Mouse (Mus musculus): ENCODE results near the gene Nupr1l. TPM values are rescaled to one million over a fixed set of nuclear protein-coding genes. Genes with fewer than 3 reads are reported as not detected.

The Nupr1l gene
- 0.84 and 1.4 TPM in 2 replicates for polyA plus RNA-seq (2014; fragmentation: Nextera tagmentation; extraction: Ambion mirVana)

DNA sequence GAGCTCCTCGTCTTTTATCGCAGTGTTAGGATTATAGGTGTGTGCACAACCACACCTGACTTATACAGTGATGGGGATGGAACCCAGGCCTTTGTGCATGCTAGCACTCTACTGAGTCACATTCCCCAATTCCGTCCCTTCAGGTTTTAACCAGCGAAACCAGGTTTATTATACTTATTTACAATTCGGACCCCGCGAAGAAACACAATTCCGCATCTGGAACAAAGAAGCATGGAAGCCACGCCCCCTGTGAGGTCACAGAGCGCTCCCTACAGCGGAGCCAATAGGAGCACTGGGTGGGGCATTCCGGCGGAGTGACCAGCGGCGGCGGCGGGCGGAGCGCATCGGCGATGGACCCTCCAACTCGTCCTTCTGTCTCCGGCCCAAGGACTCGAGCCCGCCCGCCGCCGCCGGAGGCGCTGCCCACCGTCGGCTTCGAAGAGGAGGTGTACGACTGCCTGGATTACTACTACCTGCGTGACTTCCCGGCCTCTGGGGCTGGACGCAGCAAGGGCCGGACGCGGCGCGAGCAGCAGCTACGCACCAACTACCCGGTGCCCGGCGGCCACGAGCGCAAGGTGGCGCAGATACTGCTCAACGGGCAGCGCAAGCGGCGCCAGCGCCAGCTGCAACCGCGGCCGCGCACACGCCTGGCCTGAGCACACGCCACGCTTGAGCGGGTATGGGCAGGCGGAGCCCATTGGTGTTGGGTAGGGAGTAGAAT is at the start of gene Nupr1l:
TSS of gene Nupr1l (plus strand) at position 299 of the 724 bp plus-strand sequence.
- peak; percentile 90 for DNase-seq (ENCODE audit: low spot score)
- Histone ChIP-seq H3K4me2 (peak within 1 kb of the TSS; percentile 82), H3K9ac (ENCODE audit: low read depth, low read length) (peak within 1 kb of the TSS; percentile 66), H3K9me3 (ENCODE audit: control insufficient read depth, low read length) (no peaks in the 10 kb centered on the region), H3K36me3 (ENCODE audit: control insufficient read depth, insufficient read depth, low read length) (no peaks in the 10 kb centered on the region), H3K27ac (ENCODE audit: low read depth, low read length) (0 out of 2 replicates have a peak within 1 kb of the TSS, but pooled peaks have one; percentile 1), H3K4me1 (replicated peaks; ENCODE audit: control insufficient read depth, insufficient read depth, low read length) (peaks cover 6% of the 10 kb centered on the region), H3K4me3 (ENCODE audit: low read depth, low read length) (peak within 1 kb of the TSS; percentile 58), H3K27me3 (replicated peaks; ENCODE audit: control insufficient read depth, insufficient read depth, low read length) (no peaks in the 10 kb centered on the region)
- peak; percentile 94 for ATAC-seq (replicated peaks; ENCODE audit: low FRiP score)
- WGBS, result under 1% methylated on average over 63 of the region's 63 CpGs

GRCm38 (mm10) chr5:129862325-129862724 is 46.0 kb upstream of the Nupr1l start:
- H3K27me3 ChIP-seq (replicated peaks; ENCODE audit: control insufficient read depth, insufficient read depth, low read length), result no peaks in the 10 kb centered on the region
- H3K27ac ChIP-seq (ENCODE audit: low read depth, low read length), result no peak overlapping the region
- H3K4me1 ChIP-seq (replicated peaks; ENCODE audit: control insufficient read depth, insufficient read depth, low read length), result peaks cover 5% of the 10 kb centered on the region; the same call in 1 of the 2 replicates
- ATAC-seq (replicated peaks; ENCODE audit: low FRiP score), result no peak
- H3K4me3 ChIP-seq (ENCODE audit: low read depth, low read length), result no peak overlapping the region
- H3K36me3 ChIP-seq (ENCODE audit: control insufficient read depth, insufficient read depth, low read length), result peaks cover 17% of the 10 kb centered on the region
- H3K4me2 ChIP-seq, result no peak overlapping the region
- WGBS, result 92% methylated on average over 6 of the region's 6 CpGs
- no peaks in the 10 kb centered on the region for H3K9me3 ChIP-seq (ENCODE audit: control insufficient read depth, low read length)
- no peak overlapping the region for H3K9ac ChIP-seq (ENCODE audit: low read depth, low read length)
- DNase-seq (ENCODE audit: low spot score), result no peak

DNA sequence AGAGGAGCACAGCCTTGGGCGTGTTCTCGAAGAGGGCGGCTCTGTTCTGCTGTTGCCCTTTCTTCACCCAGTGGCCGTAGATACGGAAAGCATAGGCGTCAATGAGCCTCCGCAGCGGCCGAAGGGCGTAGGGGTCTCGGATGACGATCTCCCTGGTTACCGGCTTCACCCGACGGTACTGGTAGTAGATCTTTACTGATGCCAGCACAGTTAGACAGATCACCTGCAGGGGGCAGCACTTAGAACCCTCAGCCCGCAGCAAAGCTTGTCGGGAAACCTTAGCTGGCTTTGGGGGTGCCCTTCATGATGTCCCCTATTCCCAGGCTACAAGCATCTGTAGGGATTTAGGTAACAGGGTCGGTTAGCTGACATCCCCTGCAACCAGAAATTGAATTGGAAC is 43.9 kb upstream of the Nupr1l start:
- Histone ChIP-seq H3K4me3 (ENCODE audit: low read depth, low read length) (no peak overlapping the region), H3K27ac (ENCODE audit: low read depth, low read length) (no peak overlapping the region), H3K27me3 (replicated peaks; ENCODE audit: control insufficient read depth, insufficient read depth, low read length) (no peaks in the 10 kb centered on the region), H3K9ac (ENCODE audit: low read depth, low read length) (no peak overlapping the region; the same call in 1 of the 2 replicates), H3K9me3 (ENCODE audit: control insufficient read depth, low read length) (no peaks in the 10 kb centered on the region), H3K36me3 (ENCODE audit: control insufficient read depth, insufficient read depth, low read length) (peaks cover 13% of the 10 kb centered on the region), H3K4me2 (peak overlapping the region; percentile 44), H3K4me1 (replicated peaks; ENCODE audit: control insufficient read depth, insufficient read depth, low read length) (peaks cover 5% of the 10 kb centered on the region; the same call in 1 of the 2 replicates)
- ATAC-seq (replicated peaks; ENCODE audit: low FRiP score), result peak; percentile 36; the same call in 1 of the 2 replicates
- DNase-seq (ENCODE audit: low spot score), result no peak
- WGBS, result 19% methylated on average over 18 of the region's 18 CpGs

- H3K9me3 ChIP-seq (ENCODE audit: control insufficient read depth, low read length), result no peaks in the 10 kb centered on the region
- H3K4me2 ChIP-seq, result no peak overlapping the region
- DNase-seq (ENCODE audit: low spot score), result no peak
- no peak overlapping the region for H3K4me3 ChIP-seq (ENCODE audit: low read depth, low read length)
- H3K36me3 ChIP-seq (ENCODE audit: control insufficient read depth, insufficient read depth, low read length), result peaks cover 8% of the 10 kb centered on the region
- no peak overlapping the region for H3K27ac ChIP-seq (ENCODE audit: low read depth, low read length)
- H3K4me1 ChIP-seq (replicated peaks; ENCODE audit: control insufficient read depth, insufficient read depth, low read length), result peaks cover 5% of the 10 kb centered on the region; the same call in 1 of the 2 replicates
- no peak overlapping the region for H3K9ac ChIP-seq (ENCODE audit: low read depth, low read length)
- no peaks in the 10 kb centered on the region for H3K27me3 ChIP-seq (replicated peaks; ENCODE audit: control insufficient read depth, insufficient read depth, low read length)
- WGBS, result 79% methylated on average over 12 of the region's 12 CpGs
- no peak for ATAC-seq (replicated peaks; ENCODE audit: low FRiP score)
Observed at GRCm38 (mm10) chr5:129865841-129866240, 42.5 kb upstream of the Nupr1l start.

DNA sequence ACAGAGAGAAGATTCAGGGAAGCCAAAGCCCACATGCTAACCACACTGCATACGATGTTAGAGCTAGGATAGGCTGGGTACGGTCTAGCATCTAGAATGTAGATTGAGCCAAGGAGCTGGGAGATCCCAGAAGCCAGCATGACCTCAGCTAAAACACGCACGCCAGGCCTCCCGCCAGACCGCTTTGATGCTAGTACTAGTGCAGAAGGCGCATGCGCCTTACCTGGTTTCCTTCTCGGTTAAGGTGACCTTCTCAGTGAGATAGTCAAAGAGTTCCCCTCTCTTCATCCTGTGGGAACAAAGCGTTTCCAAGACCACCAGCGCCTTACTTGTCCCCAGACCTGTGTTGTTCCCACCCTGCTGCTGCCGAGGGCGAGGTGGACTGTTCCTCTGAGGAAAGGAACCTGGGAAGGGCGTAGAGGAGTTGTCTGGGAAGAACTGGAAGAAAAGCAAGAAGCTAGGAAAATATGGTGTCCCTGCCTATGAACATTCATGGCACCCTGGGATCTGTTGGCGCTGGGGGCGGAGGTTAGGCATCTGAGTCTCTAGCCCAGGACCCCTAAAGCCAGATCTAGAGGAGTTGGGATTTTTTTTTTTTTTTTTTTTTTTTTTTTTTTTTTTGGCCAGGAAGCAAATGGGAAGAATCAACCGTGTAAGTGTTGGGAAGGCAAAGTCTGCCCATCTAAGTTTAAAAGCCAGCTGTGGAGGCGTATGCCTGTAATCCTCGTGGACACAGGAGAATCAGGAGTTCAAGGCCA is 38.9 kb upstream of the Nupr1l start:
- Histone ChIP-seq H3K27ac (ENCODE audit: low read depth, low read length) (no peak overlapping the region), H3K9me3 (ENCODE audit: control insufficient read depth, low read length) (no peaks in the 10 kb centered on the region), H3K9ac (ENCODE audit: low read depth, low read length) (no peak overlapping the region), H3K4me2 (no peak overlapping the region), H3K4me1 (replicated peaks; ENCODE audit: control insufficient read depth, insufficient read depth, low read length) (no peaks in the 10 kb centered on the region), H3K27me3 (replicated peaks; ENCODE audit: control insufficient read depth, insufficient read depth, low read length) (no peaks in the 10 kb centered on the region), H3K4me3 (ENCODE audit: low read depth, low read length) (no peak overlapping the region), H3K36me3 (ENCODE audit: control insufficient read depth, insufficient read depth, low read length) (no peaks in the 10 kb centered on the region)
- 84% methylated on average over 19 of the region's 19 CpGs for WGBS
- ATAC-seq (replicated peaks; ENCODE audit: low FRiP score), result no peak
- DNase-seq (ENCODE audit: low spot score), result no peak

GRCm38 (mm10) chr5:129871238-129871637 is 37.1 kb upstream of the Nupr1l start:
- H3K9ac ChIP-seq (ENCODE audit: low read depth, low read length), result no peak overlapping the region
- no peaks in the 10 kb centered on the region for H3K4me1 ChIP-seq (replicated peaks; ENCODE audit: control insufficient read depth, insufficient read depth, low read length)
- WGBS, result 73% methylated on average over 2 of the region's 2 CpGs
- H3K36me3 ChIP-seq (ENCODE audit: control insufficient read depth, insufficient read depth, low read length), result no peaks in the 10 kb centered on the region
- ATAC-seq (replicated peaks; ENCODE audit: low FRiP score) (no peak), DNase-seq (ENCODE audit: low spot score) (no peak)
- H3K4me3 ChIP-seq (ENCODE audit: low read depth, low read length), result no peak overlapping the region
- no peak overlapping the region for H3K27ac ChIP-seq (ENCODE audit: low read depth, low read length)
- no peaks in the 10 kb centered on the region for H3K9me3 ChIP-seq (ENCODE audit: control insufficient read depth, low read length)
- no peaks in the 10 kb centered on the region for H3K27me3 ChIP-seq (replicated peaks; ENCODE audit: control insufficient read depth, insufficient read depth, low read length)
- no peak overlapping the region for H3K4me2 ChIP-seq

- ATAC-seq (replicated peaks; ENCODE audit: low FRiP score), result no peak
- Histone ChIP-seq H3K9me3 (ENCODE audit: control insufficient read depth, low read length) (no peaks in the 10 kb centered on the region), H3K4me2 (no peak overlapping the region), H3K27me3 (replicated peaks; ENCODE audit: control insufficient read depth, insufficient read depth, low read length) (no peaks in the 10 kb centered on the region), H3K4me1 (replicated peaks; ENCODE audit: control insufficient read depth, insufficient read depth, low read length) (no peaks in the 10 kb centered on the region), H3K36me3 (ENCODE audit: control insufficient read depth, insufficient read depth, low read length) (no peaks in the 10 kb centered on the region), H3K9ac (ENCODE audit: low read depth, low read length) (no peak overlapping the region), H3K4me3 (ENCODE audit: low read depth, low read length) (no peak overlapping the region), H3K27ac (ENCODE audit: low read depth, low read length) (no peak overlapping the region)
- WGBS, result 74% methylated on average over 12 of the region's 12 CpGs
- DNase-seq (ENCODE audit: low spot score), result no peak
Observed at GRCm38 (mm10) chr5:129873942-129874341, 34.4 kb upstream of the Nupr1l start.

DNA sequence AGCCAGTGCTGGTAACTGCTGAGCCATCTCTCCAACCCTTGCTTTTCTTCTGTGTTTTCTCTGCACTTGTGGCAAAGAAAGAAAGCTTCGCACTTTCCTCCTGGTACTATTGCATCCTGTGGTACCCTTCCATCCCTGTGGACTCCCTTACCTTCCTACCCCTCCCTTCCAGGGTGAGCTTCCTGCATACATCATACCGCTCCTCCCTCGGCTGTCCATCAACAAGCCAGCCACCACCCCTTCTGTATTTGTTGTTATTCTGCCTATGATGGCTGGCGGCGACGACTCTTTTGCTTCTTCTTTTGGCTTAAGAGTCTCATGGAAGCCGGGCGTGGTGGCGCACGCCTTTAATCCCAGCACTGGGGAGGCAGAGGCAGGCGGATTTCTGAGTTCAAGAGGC is 33.2 kb upstream of the Nupr1l start:
- no peak overlapping the region for H3K9ac ChIP-seq (ENCODE audit: low read depth, low read length)

More for the DNA sequence above, 33.2 kb upstream of the Nupr1l start:
- Histone ChIP-seq H3K4me2 (no peak overlapping the region), H3K36me3 (ENCODE audit: control insufficient read depth, insufficient read depth, low read length) (no peaks in the 10 kb centered on the region), H3K27me3 (replicated peaks; ENCODE audit: control insufficient read depth, insufficient read depth, low read length) (no peaks in the 10 kb centered on the region), H3K4me1 (replicated peaks; ENCODE audit: control insufficient read depth, insufficient read depth, low read length) (no peaks in the 10 kb centered on the region), H3K4me3 (ENCODE audit: low read depth, low read length) (no peak overlapping the region), H3K9me3 (ENCODE audit: control insufficient read depth, low read length) (no peaks in the 10 kb centered on the region), H3K27ac (ENCODE audit: low read depth, low read length) (no peak overlapping the region)
- DNase-seq (ENCODE audit: low spot score), result no peak
- no peak for ATAC-seq (replicated peaks; ENCODE audit: low FRiP score)
- WGBS, result 78% methylated on average over 11 of the region's 11 CpGs

Measured in liver, embryonic 11.5 days (tissue).